Mouse (Mus musculus): Measurements from ENCODE around the gene Txn1. TPM values are rescaled to one million over a fixed set of nuclear protein-coding genes. Genes with fewer than 3 reads are reported as not detected.

Gene Txn1
- total RNA-seq, 4 experiments from 2014 or later: 93.4 to 104 (median 98.3) TPM

- DNase-seq (ENCODE audit: low spot score in 2 of 2): no peak
These were observed 13.3 kb downstream of the Txn1 start for GRCm38 (mm10) chr4:57942892-57943291.

- DNase-seq (ENCODE audit: low spot score in 2 of 2): no peak
These were observed 15.6 kb downstream of the Txn1 start for GRCm38 (mm10) chr4:57940631-57941030.

GRCm38 (mm10) chr4:57937292-57937691 is 18.9 kb downstream of the Txn1 start:
- no peak for DNase-seq (ENCODE audit: low spot score in 2 of 2)

GRCm38 (mm10) chr4:57934181-57934580 is 22.0 kb downstream of the Txn1 start:
- DNase-seq (ENCODE audit: low spot score in 2 of 2): no peak

GRCm38 (mm10) chr4:57930559-57931170 is 25.5 kb downstream of the Txn1 start:
- no peak for DNase-seq (ENCODE audit: low spot score in 2 of 2)

GRCm38 (mm10) chr4:57927464-57928205 is 28.6 kb downstream of the Txn1 start:
- no peak for DNase-seq (ENCODE audit: low spot score in 2 of 2)

GRCm38 (mm10) chr4:57924556-57925071 is 31.6 kb downstream of the Txn1 start:
- DNase-seq (ENCODE audit: low spot score in 2 of 2): no peak

GRCm38 (mm10) chr4:57922171-57922570 is 34.0 kb downstream of the Txn1 start:
- DNase-seq (ENCODE audit: low spot score in 2 of 2): no peak

- DNase-seq (ENCODE audit: low spot score in 2 of 2): no peak
These were observed 35.7 kb downstream of the Txn1 start for GRCm38 (mm10) chr4:57920522-57920921.

- DNase-seq (ENCODE audit: low spot score in 2 of 2): no peak
These were observed 36.5 kb downstream of the Txn1 start for GRCm38 (mm10) chr4:57919494-57920423.

- no peak for DNase-seq (ENCODE audit: low spot score in 2 of 2)
These were observed 39.5 kb downstream of the Txn1 start for GRCm38 (mm10) chr4:57916711-57917110.

GRCm38 (mm10) chr4:57916201-57916661 is 40.0 kb downstream of the Txn1 start, which contains the start of gene D630039A03Rik:
D630039A03Rik (minus strand) TSS chr4:57916297.
- DNase-seq (ENCODE audit: low spot score in 2 of 2): no peak

GRCm38 (mm10) chr4:57915216-57915965 is 40.8 kb downstream of the Txn1 start:
- no peak for DNase-seq (ENCODE audit: low spot score in 2 of 2)

- no peak for DNase-seq (ENCODE audit: low spot score in 2 of 2)
These were observed 41.7 kb downstream of the Txn1 start for GRCm38 (mm10) chr4:57914193-57915190.

GRCm38 (mm10) chr4:57913021-57913420 is 43.2 kb downstream of the Txn1 start:
- DNase-seq (ENCODE audit: low spot score in 2 of 2): no peak

- DNase-seq (ENCODE audit: low spot score in 2 of 2): no peak
These were observed 47.4 kb downstream of the Txn1 start for GRCm38 (mm10) chr4:57908860-57909259.

- DNase-seq (ENCODE audit: low spot score in 2 of 2): no peak
These were observed 49.5 kb downstream of the Txn1 start for GRCm38 (mm10) chr4:57906708-57907107.

- no peak for DNase-seq (ENCODE audit: low spot score in 2 of 2)
These were observed 51.6 kb downstream of the Txn1 start for GRCm38 (mm10) chr4:57904638-57905037.

GRCm38 (mm10) chr4:57904211-57904610 is 52.0 kb downstream of the Txn1 start:
- DNase-seq (ENCODE audit: low spot score in 2 of 2): peak in 1 of 2 experiments; percentile 17
